Mouse (Mus musculus) stomach, postnatal 0 days (tissue): ENCODE data around the gene Serpine2. TPM values are rescaled to one million over a fixed set of nuclear protein-coding genes. Genes with fewer than 3 reads are reported as not detected.
A peak's percentile ranks its signal among the peaks of the same experiment; 100 is the strongest.

Source experiments
- ATAC-seq: fragments of 200-750 bp; cut with Nextera tagmentation; 2 replicates; pipeline ENCODE4 v1.8.0; 2017; ENCODE audit not compliant: low FRiP score, low TSS enrichment
- DNase-seq: peaks from one replicate; pipeline ENCODE4 v3.0.0-alpha.2; 2016; ENCODE audit warnings: low spot score
- H3K27ac ChIP-seq: fragments of 300-500 bp; sonication (generic); replicated peaks from 2 replicates; pipeline ENCODE4 v1.5.1; 2014; ENCODE audit warnings: mild to moderate bottlenecking, control low read depth
- H3K27me3 ChIP-seq: fragments of 300-500 bp; sonication (generic); 2 replicates; pipeline ENCODE4 v1.6.1; 2014; ENCODE audit warnings: low read length; ENCODE audit not compliant: control insufficient read depth, insufficient read depth
- H3K36me3 ChIP-seq: fragments of 300-500 bp; sonication (generic); 2 replicates; pipeline ENCODE4 v1.6.1; 2014; ENCODE audit warnings: low read length, mixed read lengths; ENCODE audit not compliant: control insufficient read depth, insufficient read depth
- H3K4me1 ChIP-seq: fragments of 300-500 bp; sonication (generic); replicated peaks from 2 replicates; pipeline ENCODE4 v1.6.1; 2014; ENCODE audit warnings: antibody characterized with exemption; ENCODE audit not compliant: control insufficient read depth, insufficient read depth
- H3K4me2 ChIP-seq: fragments of 300-500 bp; sonication (generic); replicated peaks from 2 replicates; pipeline ENCODE4 v1.6.1; 2014; ENCODE audit warnings: low read depth, mild to moderate bottlenecking, control low read depth, moderate library complexity
- H3K4me3 ChIP-seq: fragments of 300-500 bp; sonication (generic); 2 replicates; pipeline ENCODE4 v1.5.1; 2014; ENCODE audit warnings: low read depth, low read length, control low read depth
- H3K9ac ChIP-seq: fragments of 300-500 bp; sonication (generic); 2 replicates; pipeline ENCODE4 v1.6.1; 2014; ENCODE audit warnings: mild to moderate bottlenecking, low read length, control low read depth, mixed read lengths
- H3K9me3 ChIP-seq: fragments of 300-500 bp; sonication (generic); 2 replicates; pipeline ENCODE4 v1.6.1; 2016; ENCODE audit warnings: low read length; ENCODE audit not compliant: control insufficient read depth
- CTCF ChIP-seq: IDR thresholded peaks from 2 replicates; pipeline ENCODE4 v1.5.1; 2016; ENCODE audit warnings: antibody characterized with exemption, low read depth, mild to moderate bottlenecking, moderate library complexity
- EP300 ChIP-seq: optimal IDR thresholded peaks from 2 replicates; pipeline ENCODE3; 2016; ENCODE audit warnings: antibody characterized with exemption
- WGBS: fragments of 180-500 bp; shearing (Covaris S2); extraction: QIAGEN DNeasy Blood & Tissue Kit; methylation state at CpG from one replicate; pipeline ENCODE4 v1.1.7; 2014; 5-methylcytosine and 5-hydroxymethylcytosine counted together
- polyA plus RNA-seq: library from polyadenylated mRNA; unstranded; fragments of >200 nt; fragmentation: Nextera tagmentation; extraction: Ambion mirVana; gene quantifications from 2 replicates; pipeline ENCODE4 v1.2.1, GENCODE M21; 2015

The Serpine2 gene
- polyA plus RNA-seq, 1 experiment from 2014 or later: 45.7 TPM

GRCm38 (mm10) chr1:79762282-79763250, 98.4 kb downstream of the Serpine2 start:
- DNase-seq: no peak
- 48% methylated on average over 16 of the region's 16 CpGs for WGBS
- Histone ChIP-seq H3K4me2 (peak overlapping the region; percentile 81; the same call in 1 of the 2 replicates), H3K27ac (no peak overlapping the region), H3K4me1 (peaks cover 4% of the 10 kb centered on the region), H3K9me3 (no peaks in the 10 kb centered on the region), H3K27me3 (no peaks in the 10 kb centered on the region), H3K9ac (no peak overlapping the region), H3K36me3 (no peaks in the 10 kb centered on the region), H3K4me3 (no peak overlapping the region)
- ATAC-seq: no peak
- TF ChIP-seq EP300 (no peak), CTCF (no peak)

GRCm38 (mm10) chr1:79761917-79762271, 99.1 kb downstream of the Serpine2 start:
- Histone ChIP-seq H3K9me3 (no peaks in the 10 kb centered on the region), H3K9ac (no peak overlapping the region), H3K4me1 (peaks cover 4% of the 10 kb centered on the region), H3K4me2 (peak overlapping the region; percentile 81), H3K27ac (no peak overlapping the region), H3K27me3 (no peaks in the 10 kb centered on the region), H3K36me3 (no peaks in the 10 kb centered on the region), H3K4me3 (peak overlapping the region; percentile 74)
- 2% methylated on average over 6 of the region's 6 CpGs for WGBS
- DNase-seq: no peak
- ATAC-seq: peak; percentile 19
- no peak for TF ChIP-seq EP300
- TF ChIP-seq CTCF: no peak

GRCm38 (mm10) chr1:79761106-79761916, 99.7 kb downstream of the Serpine2 start:
- Histone ChIP-seq H3K4me3 (peak overlapping the region; percentile 74), H3K27ac (0 out of 2 replicates have a peak overlapping the region, but pooled peaks have one; percentile 45), H3K4me2 (peak overlapping the region; percentile 81), H3K9me3 (no peaks in the 10 kb centered on the region), H3K9ac (peak overlapping the region; percentile 80), H3K27me3 (no peaks in the 10 kb centered on the region), H3K36me3 (no peaks in the 10 kb centered on the region), H3K4me1 (peaks cover 4% of the 10 kb centered on the region)
- WGBS: under 1% methylated on average over 61 of the region's 65 CpGs
- peak; percentile 98 for ATAC-seq
- DNase-seq: peak; percentile 85
- TF ChIP-seq CTCF (no peak), EP300 (no peak)

GRCm38 (mm10) chr1:79760656-79761055, 100.3 kb downstream of the Serpine2 start:
- H3K36me3 ChIP-seq: no peaks in the 10 kb centered on the region
- WGBS: 5% methylated on average over 11 of the region's 11 CpGs
- no peaks in the 10 kb centered on the region for H3K9me3 ChIP-seq
- no peak overlapping the region for H3K27ac ChIP-seq
- TF ChIP-seq CTCF (no peak), EP300 (no peak)
- no peaks in the 10 kb centered on the region for H3K27me3 ChIP-seq
- H3K4me3 ChIP-seq: peak overlapping the region; percentile 74
- peak; percentile 39 for DNase-seq
- peaks cover 4% of the 10 kb centered on the region for H3K4me1 ChIP-seq
- peak; percentile 17; the same call in 1 of the 2 replicates for ATAC-seq
- peak overlapping the region; percentile 81 for H3K4me2 ChIP-seq
- H3K9ac ChIP-seq: peak overlapping the region; percentile 80

GRCm38 (mm10) chr1:79759436-79759972, 101.5 kb downstream of the Serpine2 start:
- DNase-seq (no peak), ATAC-seq (no peak)
- Histone ChIP-seq H3K9me3 (no peaks in the 10 kb centered on the region), H3K4me2 (peak overlapping the region; percentile 81; the same call in 1 of the 2 replicates), H3K27me3 (no peaks in the 10 kb centered on the region), H3K9ac (no peak overlapping the region), H3K36me3 (no peaks in the 10 kb centered on the region), H3K4me1 (peaks cover 4% of the 10 kb centered on the region), H3K4me3 (no peak overlapping the region), H3K27ac (no peak overlapping the region)
- 44% methylated on average over 5 of the region's 5 CpGs for WGBS
- no peak for TF ChIP-seq CTCF
- no peak for TF ChIP-seq EP300
